Mouse (Mus musculus): ENCODE data around the gene Opa1. TPM values are rescaled to one million over a fixed set of nuclear protein-coding genes. Genes with fewer than 3 reads are reported as not detected.
A peak's percentile ranks its signal among the peaks of the same experiment; 100 is the strongest.

Gene Opa1
- total RNA-seq (2015) (27.0 and 30.5 TPM in 2 replicates), total RNA-seq (2017) (56.2 and 59.1 TPM in 2 replicates)

GRCm38 (mm10) chr16:29579167-29579786 lies at the start of gene Opa1:
TSS of gene Opa1 (plus strand) at chr16:29579334.
- ATAC-seq (ENCODE audit: poor library complexity, severe bottlenecking), result peak; percentile 99

DNA sequence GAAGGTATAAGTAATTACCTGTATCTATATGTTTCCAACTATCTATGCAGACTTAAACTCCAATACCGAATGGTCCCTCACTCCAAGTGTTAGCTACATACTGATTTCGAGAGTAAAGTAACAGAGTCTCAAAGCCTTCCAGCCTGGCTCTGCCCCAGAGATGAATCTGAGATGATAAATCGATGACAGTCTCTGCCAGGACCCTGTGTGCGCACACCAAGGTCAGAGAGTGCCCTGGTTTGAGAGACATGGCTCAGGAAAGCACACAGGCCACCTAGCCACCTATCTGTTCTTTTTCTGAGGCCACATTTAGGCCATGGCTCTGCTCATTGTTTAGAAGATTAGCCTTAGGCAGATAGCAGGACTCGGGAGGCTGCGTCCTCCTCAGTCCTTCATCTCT lies 45.5 kb upstream of the Opa1 start:
- no peak for ATAC-seq (ENCODE audit: poor library complexity, severe bottlenecking)

DNA sequence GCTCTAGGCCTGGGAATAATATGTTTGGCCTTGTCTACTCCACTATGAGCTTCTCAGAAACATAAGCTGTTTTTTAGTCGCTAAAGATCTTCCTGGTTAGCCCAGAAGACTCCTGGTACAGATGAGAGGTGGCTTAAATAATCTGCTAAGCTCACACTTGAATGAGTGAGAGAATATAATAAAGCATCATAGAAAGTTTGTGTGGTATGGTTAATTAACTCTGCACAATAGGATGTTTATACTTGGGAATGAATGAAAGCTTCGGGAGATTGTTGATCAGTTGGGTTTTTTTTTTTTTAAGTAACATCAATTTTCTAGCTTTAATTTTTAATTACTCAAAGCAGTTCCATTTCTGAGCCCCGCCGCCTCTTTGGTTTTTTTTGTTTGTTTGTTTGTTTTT lies 43.3 kb upstream of the Opa1 start:
- ATAC-seq (ENCODE audit: poor library complexity, severe bottlenecking), result no peak

- ATAC-seq (ENCODE audit: poor library complexity, severe bottlenecking), result no peak
Measured at GRCm38 (mm10) chr16:29536411-29537204, 42.5 kb upstream of the Opa1 start.

- no peak for ATAC-seq (ENCODE audit: poor library complexity, severe bottlenecking)
Measured at GRCm38 (mm10) chr16:29539906-29540305, 39.2 kb upstream of the Opa1 start.

DNA sequence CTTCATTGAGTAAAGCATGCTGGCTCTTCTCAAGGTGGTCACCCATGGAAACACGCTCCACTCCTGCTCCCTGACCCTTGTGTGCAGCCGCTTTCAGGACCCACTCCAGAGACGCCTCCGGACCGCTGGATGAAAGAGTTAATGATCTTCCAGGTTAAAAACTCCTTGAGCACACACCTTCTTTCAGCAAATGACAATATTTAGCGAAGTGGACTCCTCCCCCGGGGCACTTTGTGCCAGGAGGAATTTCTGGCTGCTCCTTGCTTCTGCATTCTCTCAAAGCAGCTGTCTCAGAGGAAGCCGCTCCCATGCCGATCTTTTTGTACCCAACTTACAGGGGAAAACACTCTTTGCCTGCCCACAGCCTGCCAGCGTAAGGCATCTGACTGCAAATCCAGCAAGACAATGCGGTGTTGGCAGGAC lies 37.9 kb upstream of the Opa1 start:
- ATAC-seq (ENCODE audit: poor library complexity, severe bottlenecking), result no peak

GRCm38 (mm10) chr16:29544829-29545228 lies 34.3 kb upstream of the Opa1 start, which contains the start of gene Atp13a4:
TSS of gene Atp13a4 (minus strand) at chr16:29544864.
- ATAC-seq (ENCODE audit: poor library complexity, severe bottlenecking), result no peak

DNA sequence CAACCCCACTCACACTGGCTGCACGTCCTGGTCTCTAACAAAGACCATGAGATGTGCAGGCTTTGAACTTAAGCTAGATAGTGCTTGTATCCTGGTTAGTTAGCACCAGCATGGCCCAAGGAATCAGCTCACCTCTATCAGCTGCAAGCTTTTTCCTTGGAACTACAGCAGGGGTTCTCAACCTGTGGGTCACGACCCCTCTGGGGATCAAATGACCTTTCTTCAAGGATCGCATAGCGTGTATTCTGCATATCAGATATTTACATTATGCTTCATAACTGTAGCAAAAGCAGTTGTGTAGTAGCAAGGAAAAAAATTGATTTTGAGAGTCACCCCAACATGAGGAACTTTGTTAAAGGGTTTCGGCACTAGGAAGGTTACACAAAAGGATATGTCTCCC lies 19.5 kb upstream of the Opa1 start:
- no peak for ATAC-seq (ENCODE audit: poor library complexity, severe bottlenecking)

GRCm38 (mm10) chr16:29560454-29560853 lies 18.7 kb upstream of the Opa1 start:
- ATAC-seq (ENCODE audit: poor library complexity, severe bottlenecking), result no peak

DNA sequence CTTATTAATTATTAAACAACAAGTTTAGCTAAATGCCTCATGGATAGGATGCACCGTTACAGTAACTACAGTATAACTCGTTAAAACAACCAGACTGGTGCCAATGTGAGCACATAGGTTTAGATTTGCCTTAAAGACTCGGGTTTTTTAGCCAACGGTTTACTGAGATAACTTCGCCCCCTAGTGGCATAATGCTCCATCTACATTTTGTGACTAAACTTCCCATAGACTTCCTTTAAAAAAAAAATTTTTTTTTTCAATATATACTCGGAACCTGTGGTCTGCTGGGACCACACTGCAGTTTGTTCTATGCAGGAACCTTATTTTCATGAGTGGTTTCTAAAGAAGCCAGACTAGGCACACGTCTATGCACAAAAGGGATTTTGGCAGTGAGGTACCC lies 18.3 kb upstream of the Opa1 start:
- ATAC-seq (ENCODE audit: poor library complexity, severe bottlenecking), result peak; percentile 35; the same call in 1 of the 2 replicates

DNA sequence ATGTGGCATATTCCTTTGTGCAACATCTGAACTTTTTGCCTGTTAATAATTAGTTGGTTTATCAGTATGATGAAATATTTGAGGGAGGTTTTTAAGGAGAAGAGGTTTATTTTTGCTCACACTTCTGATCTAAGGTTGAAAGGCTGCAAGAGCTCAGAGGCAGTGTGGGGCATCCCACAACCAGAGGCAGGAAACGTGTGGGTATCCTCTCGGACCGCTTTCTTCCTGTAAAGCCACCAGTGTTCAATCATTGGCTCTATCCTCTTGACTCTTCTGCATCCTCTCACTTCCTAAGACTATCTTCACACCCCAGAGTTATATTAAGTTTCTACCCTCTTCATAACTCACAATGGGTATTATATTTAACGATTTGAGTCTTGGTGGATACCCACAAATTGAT lies 5.1 kb upstream of the Opa1 start:
- no peak for ATAC-seq (ENCODE audit: poor library complexity, severe bottlenecking)

DNA sequence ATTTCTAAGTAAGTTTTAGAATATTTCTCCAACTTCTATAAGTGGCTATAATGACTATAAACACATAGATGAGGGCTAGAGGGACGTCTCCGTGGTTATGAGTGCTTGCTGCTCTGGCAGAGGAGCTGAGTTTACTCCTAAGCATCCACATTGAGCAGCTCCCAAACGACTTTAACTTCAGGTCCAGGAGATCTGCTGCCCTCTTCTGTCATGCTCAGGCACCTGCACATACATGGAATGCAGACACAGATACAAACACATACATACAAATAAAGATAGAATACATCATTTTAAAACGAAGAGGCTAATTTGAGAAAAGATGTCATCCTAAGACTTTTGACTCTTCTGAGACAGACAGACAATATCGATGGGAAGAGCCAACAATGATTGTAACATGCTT lies 3.5 kb upstream of the Opa1 start:
- ATAC-seq (ENCODE audit: poor library complexity, severe bottlenecking), result no peak

- no peak for ATAC-seq (ENCODE audit: poor library complexity, severe bottlenecking)
Measured at GRCm38 (mm10) chr16:29579787-29580176, 648 bp downstream of the Opa1 start.

DNA sequence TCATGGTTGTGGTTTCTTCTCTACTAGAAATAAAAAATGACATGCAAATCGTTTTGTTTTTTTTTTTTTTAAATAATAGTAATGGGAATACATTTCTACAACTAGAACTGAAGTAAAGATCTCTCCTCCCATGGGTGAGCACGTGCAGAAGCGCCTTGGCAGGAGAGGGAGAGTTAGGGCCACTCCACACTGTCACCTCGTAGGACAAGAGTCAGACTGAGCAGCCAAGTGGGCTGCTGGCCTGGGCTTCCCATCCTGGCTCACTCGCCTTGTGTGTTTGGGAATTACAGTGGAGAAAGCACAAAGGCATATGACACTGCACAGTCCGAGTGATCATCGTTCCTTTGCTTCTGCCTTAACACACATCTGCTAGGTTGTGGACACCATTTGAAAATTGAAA lies 13.0 kb downstream of the Opa1 start:
- no peak for ATAC-seq (ENCODE audit: poor library complexity, severe bottlenecking)

DNA sequence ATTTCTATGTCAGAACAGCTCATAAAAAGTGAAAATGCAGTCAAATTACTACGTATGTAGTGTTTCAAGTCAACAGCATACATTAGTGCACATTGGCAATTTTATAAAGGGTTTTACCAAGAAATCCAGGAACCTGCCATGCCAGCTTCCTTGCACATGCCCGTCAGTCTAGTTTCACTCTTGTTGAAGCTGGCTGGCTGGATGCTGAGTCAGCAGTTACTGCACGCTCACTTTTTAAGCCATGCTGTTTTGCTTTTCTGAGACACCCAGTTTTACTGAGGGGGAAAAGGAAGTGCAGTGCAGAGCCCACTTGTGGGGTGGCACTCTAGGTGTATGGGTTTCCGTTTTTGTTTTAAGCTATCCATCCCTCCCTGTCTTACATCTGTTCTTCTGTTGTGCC lies 18.0 kb downstream of the Opa1 start:
- no peak for ATAC-seq (ENCODE audit: poor library complexity, severe bottlenecking)

DNA sequence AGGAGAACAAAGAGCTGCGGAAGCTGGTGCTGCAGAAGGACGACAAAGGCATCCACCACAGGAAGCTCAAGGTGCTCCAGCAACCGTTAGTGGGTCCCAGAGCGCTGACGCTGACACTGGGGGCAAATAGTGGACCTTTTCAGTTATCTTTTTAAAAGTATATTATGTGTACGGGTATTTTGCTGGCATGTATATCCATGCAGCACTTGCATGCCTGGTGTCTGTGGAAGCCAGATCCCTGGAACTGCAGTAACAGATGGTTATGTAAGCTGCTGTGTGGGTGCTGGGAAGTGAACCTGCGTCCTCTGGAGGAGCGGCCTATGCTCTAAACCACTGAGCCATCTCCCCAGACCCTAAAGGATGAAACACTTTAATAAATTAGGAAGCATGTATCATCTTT lies 26.4 kb downstream of the Opa1 start:
- ATAC-seq (ENCODE audit: poor library complexity, severe bottlenecking), result no peak

GRCm38 (mm10) chr16:29607131-29607530 lies 28.0 kb downstream of the Opa1 start:
- ATAC-seq (ENCODE audit: poor library complexity, severe bottlenecking), result no peak

DNA sequence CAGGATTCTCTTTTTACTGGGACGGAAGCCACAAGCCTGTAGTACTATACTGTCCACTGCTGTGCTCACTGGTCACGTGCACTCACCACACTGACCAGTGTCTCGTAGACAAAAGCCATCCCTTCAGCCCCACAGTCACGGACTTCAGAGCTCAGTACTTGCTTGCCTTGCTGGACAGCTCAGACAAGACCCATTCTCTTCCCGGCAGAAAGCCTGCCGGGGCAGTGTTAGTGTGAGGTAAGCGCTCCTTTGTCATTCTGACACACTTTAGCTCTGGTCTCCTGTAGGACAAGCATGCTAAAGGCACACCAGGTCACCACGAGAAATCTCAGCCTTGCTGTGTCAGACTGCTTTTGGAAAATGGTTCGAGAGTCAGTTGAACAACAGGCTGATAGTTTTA lies 35.6 kb downstream of the Opa1 start:
- ATAC-seq (ENCODE audit: poor library complexity, severe bottlenecking), result no peak

GRCm38 (mm10) chr16:29629053-29629452 lies 49.9 kb downstream of the Opa1 start:
- no peak for ATAC-seq (ENCODE audit: poor library complexity, severe bottlenecking)

DNA sequence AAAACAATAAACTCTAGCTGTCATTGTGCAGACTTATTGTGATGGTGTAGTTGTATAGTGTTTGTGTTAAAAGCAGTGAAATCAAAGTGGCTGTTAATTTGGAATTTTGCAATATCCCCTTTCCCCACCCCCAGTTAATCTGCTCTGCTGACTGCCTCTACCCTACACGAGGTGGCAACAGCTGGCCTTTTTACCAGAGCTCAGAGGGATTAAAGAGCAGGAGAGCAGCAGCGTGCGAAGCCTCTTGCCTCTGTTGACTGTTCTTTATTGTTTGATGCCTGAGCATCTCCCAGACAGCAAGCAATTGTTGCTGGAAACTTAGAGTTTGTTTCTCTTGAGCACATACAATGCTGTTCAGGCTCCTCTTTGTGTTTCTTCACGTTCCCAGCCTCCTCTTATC lies 56.6 kb downstream of the Opa1 start:
- no peak for ATAC-seq (ENCODE audit: poor library complexity, severe bottlenecking)

DNA sequence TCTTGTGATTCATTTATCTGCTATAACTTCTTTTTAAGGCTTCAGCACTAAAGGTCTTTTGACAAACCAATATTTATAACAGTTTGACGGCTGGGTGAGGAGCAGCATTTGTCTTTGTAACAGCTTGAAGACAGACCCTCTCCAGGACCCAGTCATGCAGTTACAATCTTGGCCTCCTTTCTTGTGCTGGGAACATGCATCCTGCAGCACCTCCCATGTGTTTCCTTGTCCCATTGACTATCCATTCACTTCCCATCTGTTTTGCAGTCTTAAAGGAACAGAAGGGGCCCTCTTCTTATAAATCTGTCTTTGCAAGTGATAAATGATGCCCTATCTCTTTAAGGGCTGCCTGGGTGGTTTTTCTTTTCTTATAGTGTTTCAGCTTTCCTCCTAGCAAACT lies 63.2 kb downstream of the Opa1 start:
- ATAC-seq (ENCODE audit: poor library complexity, severe bottlenecking), result no peak

GRCm38 (mm10) chr16:29644871-29645270 lies 65.7 kb downstream of the Opa1 start:
- ATAC-seq (ENCODE audit: poor library complexity, severe bottlenecking), result no peak

Measured in megakaryocyte, adult 5-6 weeks (primary cell).